Mouse (Mus musculus): Measurements from ENCODE around the gene Ube4a. TPM values are rescaled to one million over a fixed set of nuclear protein-coding genes. Genes with fewer than 3 reads are reported as not detected.

Gene Ube4a
- total RNA-seq, 2 experiments from 2014 or later, result 31.9 to 36.4 TPM

DNA sequence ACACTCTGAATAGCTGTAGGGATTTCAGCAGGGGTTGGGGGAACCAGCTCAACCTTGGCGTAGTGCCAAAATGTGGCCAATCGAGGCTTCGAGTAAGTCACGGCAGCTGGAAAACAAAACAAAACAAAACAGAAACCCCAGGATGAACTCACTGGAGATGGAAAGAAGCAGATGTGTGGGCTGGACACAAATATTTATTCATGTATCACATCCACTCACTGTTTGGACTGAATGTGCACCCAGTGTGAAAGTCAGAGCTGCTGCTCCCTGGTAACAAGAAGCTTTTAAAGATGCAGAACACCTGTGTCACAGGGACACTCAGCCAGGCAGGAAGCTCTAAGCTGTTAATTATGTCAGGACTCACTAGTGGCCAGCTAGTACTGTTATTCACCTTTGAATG is 50.7 kb downstream of the Ube4a start:
- no peak for DNase-seq
- intact Hi-C loops (cut with DNase I; ENCODE audit: low total_unique reads), result no loop called here

DNA sequence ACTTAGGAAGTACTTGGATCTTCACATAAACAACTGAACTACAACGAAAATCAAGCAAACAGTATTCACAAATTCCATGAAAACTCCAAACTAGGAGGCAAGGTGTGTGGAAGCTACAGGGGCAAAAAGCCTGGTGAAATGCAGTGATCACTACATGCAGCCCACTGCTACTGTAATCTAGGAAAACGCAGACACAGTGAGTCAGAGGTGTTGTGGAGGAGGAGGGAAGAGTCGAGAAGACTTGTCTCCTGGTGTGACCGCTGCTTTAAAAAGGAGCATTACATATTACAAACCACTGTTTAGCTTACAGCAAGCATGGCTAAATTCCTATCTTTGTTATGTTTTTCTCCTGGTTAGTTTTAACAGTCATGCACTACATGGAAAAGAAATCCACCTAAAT is 54.0 kb downstream of the Ube4a start:
- intact Hi-C loops (cut with DNase I; ENCODE audit: low total_unique reads), result no loop called here
- DNase-seq, result no peak

DNA sequence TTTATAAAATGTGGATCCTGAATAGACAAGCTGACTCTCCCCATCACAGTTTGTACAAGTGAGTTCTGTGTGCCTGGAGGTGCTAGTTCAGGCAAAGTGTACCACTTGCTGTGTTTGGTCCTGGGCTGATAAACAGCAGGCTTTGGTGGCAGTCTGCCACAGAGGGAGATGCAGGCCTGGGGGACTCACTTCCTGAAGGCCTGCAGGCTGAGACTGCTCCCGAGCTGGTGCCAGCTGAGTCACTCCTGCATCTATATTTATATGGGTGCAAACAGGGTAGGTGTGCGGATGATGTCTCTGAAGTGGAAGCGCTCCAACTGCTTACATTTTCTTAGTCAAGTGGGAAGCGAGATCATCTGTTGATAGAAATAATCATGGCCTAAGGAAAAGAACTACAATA is 59.8 kb downstream of the Ube4a start:
- intact Hi-C loops (cut with DNase I; ENCODE audit: low total_unique reads), result no loop called here
- DNase-seq, result peak; percentile 28

DNA sequence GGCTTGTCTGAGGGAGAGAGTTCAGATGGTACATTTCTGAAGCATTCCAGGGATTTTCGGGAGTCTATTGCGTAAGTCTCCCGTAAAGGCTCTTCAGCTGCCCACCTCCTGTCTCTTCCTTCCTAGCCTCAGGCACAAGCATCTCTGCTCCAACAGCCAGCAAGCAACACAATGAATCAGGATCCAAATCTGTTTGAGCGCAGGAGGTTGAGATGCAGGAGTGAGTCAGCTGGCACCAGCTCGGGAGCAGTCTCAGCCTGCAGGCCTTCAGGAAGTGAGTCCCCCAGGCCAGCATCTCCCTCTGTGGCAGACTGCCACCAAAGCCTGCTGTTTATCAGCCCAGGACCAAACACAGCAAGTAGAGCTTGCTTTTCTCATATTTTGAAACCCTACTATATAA is 60.4 kb downstream of the Ube4a start:
- intact Hi-C loops (cut with DNase I; ENCODE audit: low total_unique reads), result no loop called here
- peak; percentile 71 for DNase-seq

DNA sequence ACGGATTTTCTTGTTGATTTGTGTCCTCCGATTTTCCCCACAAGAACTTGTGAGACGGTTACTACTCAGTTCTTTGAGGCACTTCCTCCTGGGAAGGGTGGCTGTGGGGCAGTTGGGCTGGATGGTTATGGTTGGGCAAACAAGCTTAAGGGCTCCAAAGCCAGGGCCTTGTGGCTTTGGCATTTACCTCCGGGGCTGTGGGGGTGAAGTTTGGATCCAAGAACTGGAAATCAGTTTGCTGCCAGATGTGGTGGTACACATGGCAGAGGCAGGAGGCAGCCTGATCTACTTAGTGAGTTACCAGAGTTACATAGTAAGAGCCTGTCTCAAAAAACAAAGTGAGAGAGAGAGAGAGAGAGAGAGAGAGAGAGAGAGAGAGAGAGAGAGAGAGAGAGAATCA is 61.5 kb downstream of the Ube4a start:
- no peak for DNase-seq
- intact Hi-C loops (cut with DNase I; ENCODE audit: low total_unique reads), result no loop called here

DNA sequence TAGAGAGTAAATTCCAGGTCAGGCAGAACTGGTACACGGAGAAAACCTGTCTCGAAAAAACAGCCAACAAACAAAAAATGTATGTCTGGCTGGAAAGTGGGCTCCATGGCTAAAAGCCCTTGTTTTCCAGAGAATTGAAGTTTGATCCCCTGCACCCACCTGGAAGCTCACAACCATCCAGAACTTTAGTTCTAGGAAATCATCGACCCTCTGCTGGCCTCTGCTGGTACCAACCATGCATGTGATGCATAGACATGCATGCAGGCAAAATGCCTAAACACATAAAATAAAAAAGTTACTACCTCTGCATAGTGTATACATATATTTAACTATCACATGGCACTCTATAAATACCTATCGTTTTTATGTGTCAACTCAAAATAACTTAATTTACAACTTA is 65.0 kb downstream of the Ube4a start:
- DNase-seq, result no peak
- intact Hi-C loops (cut with DNase I; ENCODE audit: low total_unique reads), result no loop called here

DNA sequence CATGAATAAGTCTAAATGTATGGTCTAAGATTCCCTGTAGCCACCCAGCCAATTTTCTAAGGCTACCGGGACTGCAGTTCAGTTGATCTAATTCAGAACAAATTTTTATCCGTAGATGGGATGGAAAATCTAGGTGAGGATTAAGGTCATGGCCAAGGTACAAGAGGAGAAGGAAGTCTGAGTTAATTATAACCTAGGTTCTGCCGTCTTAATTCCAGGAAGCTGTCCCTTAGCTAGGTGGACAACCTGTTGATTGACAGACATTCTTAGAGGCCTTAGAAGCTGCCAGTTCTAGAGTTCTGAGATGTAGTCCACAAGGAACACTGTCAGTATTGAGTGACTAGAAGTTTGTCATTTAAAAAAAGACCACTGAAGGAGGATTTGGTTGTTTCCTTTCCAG is 65.7 kb downstream of the Ube4a start:
- DNase-seq, result no peak
- intact Hi-C loops (cut with DNase I; ENCODE audit: low total_unique reads), result loop anchor here (5.0 kb wide), 1 partner anchor 62 kb away; no protein-coding TSS in a partner anchor

DNA sequence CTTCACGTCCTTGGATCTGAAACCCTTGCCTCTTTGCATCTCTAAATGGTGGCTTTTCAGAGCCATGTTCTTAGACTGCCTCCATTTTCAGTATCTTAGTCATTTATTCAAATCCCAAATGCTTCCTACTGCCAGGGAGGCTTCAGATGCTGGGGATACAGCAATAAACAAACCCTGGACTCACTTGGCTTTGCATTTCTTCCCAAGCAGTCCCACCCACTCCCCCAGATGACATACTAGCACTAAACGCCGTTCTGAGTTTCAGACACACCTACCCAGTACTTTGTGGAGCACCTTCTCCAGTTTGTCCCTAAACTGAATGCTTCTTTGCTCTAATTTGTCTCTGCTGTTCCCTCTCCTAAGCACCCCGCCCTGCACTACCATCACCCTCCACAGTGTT is 68.4 kb downstream of the Ube4a start:
- no peak for DNase-seq
- intact Hi-C loops (cut with DNase I; ENCODE audit: low total_unique reads), result loop anchor here (5.0 kb wide), 1 partner anchor 60 kb away; no protein-coding TSS in a partner anchor

DNA sequence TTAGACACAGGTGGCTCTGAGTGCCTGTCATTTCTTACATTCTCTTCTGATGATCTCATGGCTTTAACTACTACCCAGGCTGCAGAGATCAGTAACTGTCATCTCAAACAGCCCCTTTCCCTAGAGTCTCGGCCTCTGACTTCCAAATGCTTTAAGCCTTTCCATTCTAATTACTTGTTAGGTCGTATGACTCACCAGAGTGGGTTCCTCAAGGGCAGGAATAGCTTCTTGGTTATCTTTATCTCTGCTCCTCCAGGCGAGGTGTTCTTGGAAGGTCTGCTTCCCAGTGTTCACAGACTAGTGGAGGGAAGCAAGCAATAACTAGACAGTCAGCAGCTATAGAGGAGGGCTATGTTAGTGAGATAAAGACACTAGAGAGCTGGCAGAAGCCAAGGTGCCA is 72.7 kb downstream of the Ube4a start:
- DNase-seq, result no peak
- intact Hi-C loops (cut with DNase I; ENCODE audit: low total_unique reads), result no loop called here

DNA sequence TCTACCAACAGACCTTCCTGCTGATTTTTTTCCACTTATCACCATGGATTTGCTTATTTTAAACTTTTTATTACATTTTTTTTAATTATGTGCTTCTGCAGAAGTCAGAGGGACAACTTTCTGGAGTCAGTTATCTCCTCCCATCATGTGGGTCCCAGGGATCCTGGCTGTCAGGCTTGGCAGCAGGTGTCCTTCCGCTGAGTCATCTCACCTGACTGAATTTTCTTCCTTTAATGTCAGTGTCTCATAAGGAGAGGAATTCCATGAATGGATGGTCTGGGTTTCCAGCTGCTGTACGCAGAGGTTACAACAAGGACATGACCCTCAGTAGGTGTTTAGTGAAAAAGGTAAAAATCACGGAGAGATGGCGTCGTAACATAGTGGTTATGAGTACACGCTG is 74.2 kb downstream of the Ube4a start:
- DNase-seq, result no peak
- intact Hi-C loops (cut with DNase I; ENCODE audit: low total_unique reads), result no loop called here

DNA sequence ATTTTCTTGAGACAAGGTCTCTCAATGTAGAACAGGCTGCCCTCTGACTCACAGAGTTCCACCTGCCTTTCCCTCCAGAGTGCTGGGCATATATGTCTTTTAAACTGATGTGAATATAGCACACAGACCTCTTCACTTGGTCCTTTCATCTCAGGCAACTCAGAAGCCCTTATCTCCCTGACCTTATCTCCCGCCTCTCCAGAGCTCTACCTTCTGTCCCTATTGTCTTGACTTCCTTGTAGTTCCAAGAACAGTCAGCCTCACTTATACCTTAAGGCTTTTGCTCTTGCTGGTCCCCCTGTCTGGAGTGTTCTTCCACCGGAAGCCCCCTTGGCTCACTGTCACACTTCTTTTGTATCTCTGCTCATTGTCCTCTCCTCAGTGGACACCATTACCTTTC is 75.3 kb downstream of the Ube4a start:
- intact Hi-C loops (cut with DNase I; ENCODE audit: low total_unique reads), result no loop called here
- DNase-seq, result no peak

DNA sequence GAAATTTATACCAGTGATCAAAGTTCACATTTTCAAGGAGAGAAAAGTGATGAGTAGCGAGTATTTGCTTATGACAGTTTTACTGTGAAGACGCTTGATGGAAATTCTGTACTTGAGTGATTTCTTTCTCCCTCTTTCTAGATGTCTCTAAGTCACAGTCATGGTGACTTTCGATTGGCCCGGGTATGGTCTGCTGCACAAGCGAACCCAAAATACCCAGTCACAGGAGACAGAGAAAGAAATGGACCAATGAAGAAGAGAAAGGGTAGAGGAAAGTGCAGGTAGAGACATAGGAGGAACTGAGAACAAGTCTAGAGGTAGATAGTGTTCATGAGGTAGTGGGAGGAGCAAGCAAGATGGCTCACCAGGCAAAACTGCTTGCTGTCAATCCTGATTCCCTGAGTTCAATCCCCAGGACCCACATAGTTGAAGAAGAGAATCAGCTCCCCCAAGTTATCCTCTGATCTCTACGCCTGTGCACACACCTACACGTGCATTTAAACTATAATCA is 77.2 kb downstream of the Ube4a start:
- intact Hi-C loops (cut with DNase I; ENCODE audit: low total_unique reads), result no loop called here
- DNase-seq, result no peak

DNA sequence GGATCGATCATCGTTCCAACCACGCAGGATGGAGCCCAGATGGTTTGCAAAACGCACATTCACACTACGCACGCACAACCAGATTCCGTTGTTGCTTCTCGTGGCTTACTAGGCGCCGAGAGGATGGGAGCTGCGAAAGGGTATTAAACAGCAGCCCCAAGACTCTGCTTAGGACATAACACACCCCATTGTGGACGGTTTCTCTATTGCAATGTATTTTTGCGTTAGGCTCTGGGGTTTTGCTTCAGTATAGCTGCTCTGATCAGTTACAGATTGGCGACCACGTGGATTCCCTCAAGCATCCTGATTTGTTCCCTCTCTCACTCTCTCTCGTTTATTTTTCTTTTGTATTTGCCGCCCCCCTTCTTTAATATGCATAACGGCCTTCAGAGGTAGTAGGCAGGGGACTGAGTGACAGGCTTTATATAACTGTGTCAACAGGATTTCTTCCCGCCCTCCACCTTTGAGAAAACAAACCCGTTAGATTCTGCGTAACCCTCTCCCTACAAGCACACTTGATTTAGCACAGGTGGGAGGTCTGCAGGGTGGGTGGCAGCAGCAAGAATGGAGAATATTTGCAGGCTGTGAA is 82.3 kb downstream of the Ube4a start:
- DNase-seq, result no peak

DNA sequence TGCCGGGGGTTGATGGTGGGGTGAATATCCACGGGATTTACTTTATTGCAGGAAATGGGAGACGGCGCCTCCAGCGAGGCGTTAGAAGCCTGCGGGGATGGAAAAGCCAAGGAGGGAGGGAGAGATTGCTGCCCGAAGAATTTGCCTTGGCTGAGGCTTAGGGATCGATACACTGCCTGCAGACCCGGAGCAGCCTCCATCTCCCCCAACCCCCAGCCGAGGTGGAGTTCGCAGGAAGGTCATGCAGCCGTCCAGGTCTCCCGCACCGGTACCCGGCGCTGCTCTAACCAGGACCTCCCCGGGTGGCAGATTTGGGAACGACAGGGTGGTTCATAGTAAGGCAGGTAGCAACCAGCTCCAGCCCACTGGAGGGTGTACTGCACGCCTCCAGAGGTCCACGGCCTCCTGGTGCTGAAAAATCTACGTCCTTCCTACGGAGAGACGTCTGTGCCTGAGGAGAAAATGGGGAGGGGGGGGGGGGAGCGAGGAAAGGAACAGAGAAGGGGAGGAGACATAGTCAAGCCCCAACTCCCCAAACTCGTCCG is 82.9 kb downstream of the Ube4a start:
- intact Hi-C loops (cut with DNase I; ENCODE audit: low total_unique reads), result loop anchor here (5.0 kb wide), 1 partner anchor 40 kb away; no protein-coding TSS in a partner anchor
- DNase-seq, result peak; percentile 34

More for the DNA sequence above, 82.3 kb downstream of the Ube4a start:
- intact Hi-C loops (cut with DNase I; ENCODE audit: low total_unique reads), result loop anchor here (5.0 kb wide), 1 partner anchor 41 kb away; no protein-coding TSS in a partner anchor

DNA sequence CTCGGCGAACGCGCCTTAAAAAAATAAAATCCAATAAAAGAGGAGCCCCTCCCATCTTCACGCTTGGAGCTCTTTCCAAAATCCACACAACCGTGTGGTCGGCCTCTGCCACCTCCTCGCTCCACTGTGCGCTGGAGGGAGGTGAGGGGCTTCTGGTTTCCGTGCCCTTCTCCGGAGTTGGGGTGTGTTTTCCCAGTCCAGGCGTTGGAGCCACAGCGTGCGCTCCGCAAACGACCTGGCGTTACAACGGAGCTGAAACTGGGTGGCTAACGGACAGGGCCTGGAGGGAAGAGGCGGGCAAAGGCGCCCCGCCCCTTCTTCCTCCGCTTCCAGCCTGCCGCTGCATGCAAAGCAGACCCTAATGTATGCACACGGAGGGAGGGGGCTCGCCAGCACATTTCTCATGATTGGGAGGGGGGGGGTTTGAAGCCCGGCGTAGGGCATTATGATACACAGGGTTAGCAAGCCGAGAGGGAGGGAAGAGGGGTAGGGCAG is 83.4 kb downstream of the Ube4a start:
- DNase-seq, result peak; percentile 68
- intact Hi-C loops (cut with DNase I; ENCODE audit: low total_unique reads), result loop anchor here (5.0 kb wide), 1 partner anchor 40 kb away; no protein-coding TSS in a partner anchor

DNA sequence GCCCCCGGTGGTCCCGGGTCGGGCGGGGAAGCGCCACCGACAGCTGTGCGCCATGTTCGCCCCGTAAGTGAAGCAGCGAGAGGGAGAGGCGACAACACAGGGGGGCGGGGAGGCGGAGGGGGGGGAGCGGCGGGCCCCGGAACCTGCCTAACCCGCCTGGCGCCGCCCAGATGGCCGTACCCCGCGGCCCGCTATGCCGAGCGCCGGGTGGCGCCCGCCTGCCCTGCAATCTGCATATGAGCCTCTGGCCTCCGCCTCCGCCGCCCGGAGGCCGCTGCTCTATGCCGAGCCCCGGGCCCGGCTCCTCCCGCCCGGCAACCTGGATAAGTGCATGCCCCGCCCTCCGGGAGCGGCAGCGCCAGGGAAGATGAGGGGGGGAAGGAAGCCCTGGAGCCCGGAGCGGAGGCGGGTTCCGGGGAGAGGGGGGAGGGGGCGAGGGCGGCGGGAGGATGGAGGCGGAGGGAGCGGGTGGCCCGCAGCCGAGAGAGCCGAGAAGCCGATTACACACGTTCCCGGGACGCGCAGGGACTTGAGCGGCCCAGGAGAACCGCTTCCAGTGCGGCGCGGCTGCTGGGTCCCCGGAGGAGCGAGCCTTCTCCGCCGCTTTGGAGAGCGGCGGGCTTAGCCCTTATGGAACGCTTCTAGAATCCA is 84.1 kb downstream of the Ube4a start, which contains the start of gene Kmt2a:
Kmt2a (minus strand) TSS at position 76 of the 651 bp plus-strand sequence.
- intact Hi-C loops (cut with DNase I; ENCODE audit: low total_unique reads), result loop anchor here (5.0 kb wide), 1 partner anchor 39 kb away; no protein-coding TSS in a partner anchor
- DNase-seq, result peak; percentile 98

DNA sequence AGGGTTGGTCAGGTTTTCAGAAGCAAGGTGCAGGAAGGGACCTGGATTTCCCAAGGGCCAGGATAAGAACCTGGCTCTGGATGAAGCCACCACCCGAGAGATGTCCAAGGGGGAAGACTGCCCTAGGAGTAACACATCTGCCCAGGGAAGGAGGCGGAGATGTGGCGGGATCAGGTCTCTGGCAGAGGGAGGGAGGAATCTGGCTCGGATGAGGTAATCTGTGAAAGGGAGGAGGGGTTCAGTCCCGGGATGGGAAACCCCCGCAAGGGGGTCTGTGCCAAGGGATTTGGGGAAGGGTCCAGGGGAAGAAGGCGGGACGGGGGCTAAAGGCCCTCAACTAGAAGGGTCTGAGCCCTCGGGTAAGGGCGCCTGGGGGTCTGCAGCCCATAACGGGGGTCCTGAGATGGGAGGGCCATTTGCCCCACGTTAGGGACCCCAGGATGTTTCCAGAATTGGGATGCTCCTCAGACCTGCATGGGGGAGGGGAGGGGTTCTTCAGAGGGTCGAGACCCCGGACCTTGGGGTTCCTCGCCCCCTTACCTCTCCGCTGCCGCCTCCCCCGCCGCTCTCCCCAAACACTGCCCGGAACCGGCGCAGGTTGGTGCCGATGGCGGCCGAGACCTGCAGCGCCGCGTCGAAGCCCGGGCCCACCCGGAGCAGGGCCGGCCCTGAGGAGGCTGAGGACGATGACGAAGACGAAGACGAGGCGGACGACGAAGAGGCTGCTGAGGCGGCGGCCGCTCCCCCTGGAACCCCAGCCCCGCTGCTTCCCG is 84.9 kb downstream of the Ube4a start:
- intact Hi-C loops (cut with DNase I; ENCODE audit: low total_unique reads), result loop anchor here (5.0 kb wide), 1 partner anchor 38 kb away; no protein-coding TSS in a partner anchor
- DNase-seq, result peak; percentile 30

DNA sequence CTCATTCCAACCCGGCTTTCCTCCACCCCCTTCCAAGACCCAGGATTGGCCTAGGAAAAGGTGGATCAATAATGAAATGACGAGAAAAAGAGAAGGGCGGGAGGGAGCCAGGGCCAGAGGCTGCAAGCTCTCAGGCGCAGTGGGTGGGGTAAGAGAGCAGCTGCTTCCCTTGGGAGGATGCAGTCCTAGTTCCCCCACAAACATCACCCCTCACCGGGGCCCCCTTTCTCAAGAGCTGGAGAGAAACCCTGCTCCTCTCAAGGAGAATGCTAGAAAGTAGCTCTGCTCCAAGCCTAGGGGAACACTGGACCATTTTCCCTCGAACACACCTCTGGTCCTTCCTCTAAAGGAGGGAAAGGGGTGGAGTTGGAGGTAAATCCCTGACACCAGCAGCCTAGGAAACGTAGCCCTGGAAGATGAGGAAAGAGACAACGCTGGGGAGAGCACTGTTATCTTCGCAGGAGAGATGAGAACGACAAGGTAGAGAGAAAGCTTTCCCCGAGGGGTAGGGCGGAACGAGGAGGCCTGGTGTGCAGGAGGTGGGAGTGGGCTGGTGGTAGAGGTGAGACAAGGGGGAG is 85.6 kb downstream of the Ube4a start:
- DNase-seq, result peak; percentile 13
- intact Hi-C loops (cut with DNase I; ENCODE audit: low total_unique reads), result loop anchor here (5.0 kb wide), 1 partner anchor 37 kb away; no protein-coding TSS in a partner anchor

DNA sequence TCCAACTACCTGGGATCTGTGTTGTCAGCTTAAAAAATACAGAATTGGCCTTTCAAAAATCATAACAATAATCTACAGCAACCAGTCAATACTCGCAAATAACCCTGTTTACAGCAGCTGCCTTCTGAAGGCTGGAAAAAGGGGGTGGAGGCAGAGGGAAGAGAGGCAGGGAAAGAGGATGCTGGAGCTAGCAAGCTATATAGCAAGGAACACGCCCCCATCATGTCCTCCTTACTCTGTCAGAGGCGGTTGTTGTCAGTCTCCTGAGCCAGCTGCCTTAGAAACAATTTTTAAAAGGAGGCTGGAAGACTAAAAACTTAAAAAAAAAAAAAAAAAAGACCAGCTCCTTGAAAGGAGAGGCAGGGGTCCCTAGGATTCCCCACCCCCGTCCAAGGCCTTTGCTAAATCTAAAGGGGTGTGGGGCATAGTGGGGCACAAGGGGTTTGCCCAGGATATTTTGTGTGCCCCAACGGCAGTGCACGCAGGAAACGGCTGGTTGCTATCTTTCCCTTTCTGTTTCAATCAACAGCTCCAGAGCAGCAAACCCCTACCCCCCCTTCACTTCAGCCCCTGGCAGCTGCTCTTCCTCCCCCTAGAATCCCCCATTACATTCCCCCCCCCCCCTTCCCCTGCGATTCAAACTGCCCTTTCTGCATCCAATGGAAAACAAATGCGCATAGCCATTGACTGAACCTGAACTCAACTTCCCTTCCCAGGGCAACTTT is 86.5 kb downstream of the Ube4a start:
- intact Hi-C loops (cut with DNase I; ENCODE audit: low total_unique reads), result no loop called here
- DNase-seq, result no peak
